Mouse (Mus musculus): Measurements from ENCODE around the gene Npepps. TPM values are rescaled to one million over a fixed set of nuclear protein-coding genes. Genes with fewer than 3 reads are reported as not detected.
"Not testable (repeated sequence)": the region's sequence is repeated elsewhere in the genome, so short reads cannot be mapped to it uniquely, and the experiment has no call there.

Gene Npepps
- polyA plus RNA-seq, 1 experiment: 37.8 TPM

DNA sequence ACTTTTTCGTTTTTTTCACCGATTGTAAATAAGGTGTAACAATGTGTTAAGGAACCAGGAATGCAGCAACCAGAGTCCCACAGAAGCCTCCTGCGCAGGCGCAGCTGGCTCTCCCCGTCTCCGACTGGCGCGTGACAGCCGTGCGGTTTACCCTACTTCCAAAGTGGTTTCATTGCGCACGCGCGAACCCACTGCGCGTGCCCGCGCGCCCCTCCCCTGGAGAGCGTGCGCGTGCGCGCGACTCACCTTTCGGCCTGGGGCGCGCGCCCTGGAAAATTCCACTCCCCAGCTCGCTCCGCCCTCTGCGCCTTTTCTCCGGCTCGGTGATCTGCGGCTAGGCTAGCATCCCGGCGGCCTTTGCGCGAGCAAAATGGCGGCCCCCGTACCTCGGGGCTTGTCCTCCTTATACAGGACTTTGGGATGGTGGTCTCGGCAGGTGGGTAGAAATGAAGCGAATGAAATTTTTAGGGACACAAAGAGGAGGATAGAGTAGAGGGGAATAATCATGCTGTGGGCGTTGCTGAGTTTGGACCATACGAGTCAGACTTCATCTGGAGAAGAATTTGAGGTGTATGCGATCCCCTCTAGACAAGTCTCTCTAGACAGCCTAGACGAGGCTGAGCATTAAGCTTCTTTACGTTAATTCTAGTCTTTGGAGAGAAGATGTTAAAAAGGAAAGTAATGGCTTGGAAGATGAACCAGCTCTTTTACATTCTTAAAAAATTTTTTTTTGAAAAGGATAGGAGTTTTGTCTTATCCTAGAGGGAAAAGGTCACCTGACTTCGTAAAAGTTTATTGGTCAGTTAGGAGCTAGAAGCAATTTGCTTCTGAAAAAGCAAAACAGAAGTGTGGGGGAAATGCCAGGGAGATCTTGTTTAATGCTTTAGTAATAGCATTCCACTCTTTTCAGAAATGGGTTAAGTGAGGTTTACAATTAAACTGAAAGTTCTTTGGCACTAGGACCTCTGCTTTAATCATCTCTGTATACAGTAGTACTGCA is 35.4 kb upstream of the Npepps start, which contains the start of gene Mrpl45:
Mrpl45 (plus strand) TSS at position 213 of the 1,000 bp plus-strand sequence.
- Histone ChIP-seq H3K27me3 (ENCODE audit: control insufficient read depth, insufficient read depth, insufficient read length) (no peaks in the 10 kb centered on the region), H3ac (ENCODE audit: control insufficient read depth, insufficient read length, low read depth) (peak within 1 kb of the TSS; percentile 63), H3K4me3 (ENCODE audit: insufficient read depth, poor library complexity, severe bottlenecking) (peak within 1 kb of the TSS; percentile 58), H3K79me3 (ENCODE audit: low read depth) (peaks cover 10% of the 10 kb centered on the region), H3K36me3 (ENCODE audit: control insufficient read depth, insufficient read depth) (peaks cover 19% of the 10 kb centered on the region), H3K79me2 (ENCODE audit: control insufficient read depth, insufficient read depth) (peaks cover 20% of the 10 kb centered on the region)
- peak; percentile 74 for TF ChIP-seq MAX (IDR thresholded peaks at IDR 0.05)
- TF ChIP-seq CTCF (IDR thresholded peaks at IDR 0.05; ENCODE audit: control insufficient read depth, insufficient read depth, insufficient read length): no peak
- peak; percentile 81 for TF ChIP-seq USF1 (IDR thresholded peaks at IDR 0.05; ENCODE audit: low read depth)
- peak; percentile 52 for TF ChIP-seq MYOD1 (IDR thresholded peaks at IDR 0.05; ENCODE audit: control insufficient read depth, insufficient read length, low read depth)

DNA sequence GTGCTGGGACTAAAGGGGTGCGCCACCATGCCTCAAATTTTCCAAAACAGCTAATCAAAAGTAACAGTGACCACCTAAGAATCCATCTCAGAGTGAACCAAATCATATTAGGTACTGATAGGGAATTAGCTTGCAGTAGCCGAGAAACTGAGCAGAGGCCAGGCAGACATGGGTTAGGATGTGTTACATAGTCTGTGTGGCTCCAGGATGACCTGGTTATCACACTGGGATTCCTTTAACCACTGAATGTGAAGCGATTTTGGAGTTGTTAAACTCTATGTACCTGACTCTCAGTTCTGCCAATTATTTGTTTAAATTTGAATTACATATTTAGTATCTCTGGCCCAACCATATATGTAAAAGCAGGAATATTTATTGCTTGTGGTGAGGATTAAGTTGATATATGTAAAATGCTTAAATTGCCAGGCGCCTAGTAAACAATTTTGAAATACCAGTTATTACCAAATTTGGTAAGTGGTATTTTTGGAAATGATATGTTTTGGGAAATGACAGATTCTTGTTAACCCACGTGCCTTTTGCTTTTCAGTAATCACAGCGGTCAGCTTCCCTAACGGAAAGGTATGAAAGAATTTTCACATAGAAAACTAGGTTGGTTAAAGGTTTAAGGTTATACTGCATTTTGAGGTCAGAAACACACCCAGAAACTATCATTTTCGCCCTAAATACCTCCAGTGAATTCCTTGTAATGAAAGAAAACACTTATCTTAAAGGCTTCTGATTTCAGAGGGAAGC is 34.5 kb upstream of the Npepps start:
- Histone ChIP-seq H3ac (ENCODE audit: control insufficient read depth, insufficient read length, low read depth) (no peak overlapping the region), H3K79me3 (ENCODE audit: low read depth) (peaks cover 11% of the 10 kb centered on the region), H3K36me3 (ENCODE audit: control insufficient read depth, insufficient read depth) (peaks cover 12% of the 10 kb centered on the region), H3K27me3 (ENCODE audit: control insufficient read depth, insufficient read depth, insufficient read length) (no peaks in the 10 kb centered on the region), H3K4me3 (ENCODE audit: insufficient read depth, poor library complexity, severe bottlenecking) (no peak overlapping the region), H3K79me2 (ENCODE audit: control insufficient read depth, insufficient read depth) (peaks cover 22% of the 10 kb centered on the region)
- no peak for TF ChIP-seq FOSL1 (IDR thresholded peaks at IDR 0.05; ENCODE audit: insufficient read depth, low read length, poor library complexity, severe bottlenecking)
- TF ChIP-seq MYOG (IDR thresholded peaks at IDR 0.05; ENCODE audit: control insufficient read depth, extremely low read depth, insufficient read length): no peak
- no peak for TF ChIP-seq MYOD1 (IDR thresholded peaks at IDR 0.05; ENCODE audit: control insufficient read depth, insufficient read length, low read depth)
- TF ChIP-seq USF1 (IDR thresholded peaks at IDR 0.05; ENCODE audit: low read depth): no peak
- TF ChIP-seq CEBPB (IDR thresholded peaks at IDR 0.05; ENCODE audit: low read depth): no peak
- TF ChIP-seq CTCF (IDR thresholded peaks at IDR 0.05; ENCODE audit: control insufficient read depth, insufficient read depth, insufficient read length): no peak
- TF ChIP-seq MAX (IDR thresholded peaks at IDR 0.05): no peak

DNA sequence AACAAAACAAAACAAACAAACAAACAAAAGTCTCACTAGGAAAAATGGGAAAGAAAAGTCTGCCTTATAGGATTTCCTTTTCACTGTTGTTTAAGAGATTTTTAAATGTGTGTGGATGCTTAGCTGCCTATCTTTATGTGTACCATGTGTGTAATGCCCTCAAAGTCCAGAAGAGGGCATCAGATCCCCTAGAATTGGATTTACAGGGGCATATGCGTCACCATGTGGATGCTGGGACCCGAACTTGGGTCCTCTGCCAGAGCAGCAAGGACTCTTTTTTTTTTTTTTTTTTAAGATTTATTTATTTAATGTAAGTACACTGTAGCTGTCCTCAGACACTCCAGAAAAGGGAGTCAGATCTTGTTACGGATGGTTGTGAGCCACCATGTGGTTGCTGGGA is 33.7 kb upstream of the Npepps start:
- peaks cover 11% of the 10 kb centered on the region for H3K79me3 ChIP-seq (ENCODE audit: low read depth)
- no peaks in the 10 kb centered on the region for H3K27me3 ChIP-seq (ENCODE audit: control insufficient read depth, insufficient read depth, insufficient read length)
- peaks cover 27% of the 10 kb centered on the region for H3K79me2 ChIP-seq (ENCODE audit: control insufficient read depth, insufficient read depth)
- H3ac ChIP-seq (ENCODE audit: control insufficient read depth, insufficient read length, low read depth): no peak overlapping the region
- peaks cover 4% of the 10 kb centered on the region for H3K36me3 ChIP-seq (ENCODE audit: control insufficient read depth, insufficient read depth)
- TF ChIP-seq MAX (IDR thresholded peaks at IDR 0.05): no peak
- TF ChIP-seq FOSL1 (IDR thresholded peaks at IDR 0.05; ENCODE audit: insufficient read depth, low read length, poor library complexity, severe bottlenecking): no peak
- TF ChIP-seq CEBPB (IDR thresholded peaks at IDR 0.05; ENCODE audit: low read depth): no peak
- no peak for TF ChIP-seq USF1 (IDR thresholded peaks at IDR 0.05; ENCODE audit: low read depth)
- no peak for TF ChIP-seq MYOD1 (IDR thresholded peaks at IDR 0.05; ENCODE audit: control insufficient read depth, insufficient read length, low read depth)
- TF ChIP-seq MYOG (IDR thresholded peaks at IDR 0.05; ENCODE audit: control insufficient read depth, extremely low read depth, insufficient read length): no peak
- TF ChIP-seq CTCF (IDR thresholded peaks at IDR 0.05; ENCODE audit: control insufficient read depth, insufficient read depth, insufficient read length): no peak
- H3K4me3 ChIP-seq (ENCODE audit: insufficient read depth, poor library complexity, severe bottlenecking): no peak overlapping the region

DNA sequence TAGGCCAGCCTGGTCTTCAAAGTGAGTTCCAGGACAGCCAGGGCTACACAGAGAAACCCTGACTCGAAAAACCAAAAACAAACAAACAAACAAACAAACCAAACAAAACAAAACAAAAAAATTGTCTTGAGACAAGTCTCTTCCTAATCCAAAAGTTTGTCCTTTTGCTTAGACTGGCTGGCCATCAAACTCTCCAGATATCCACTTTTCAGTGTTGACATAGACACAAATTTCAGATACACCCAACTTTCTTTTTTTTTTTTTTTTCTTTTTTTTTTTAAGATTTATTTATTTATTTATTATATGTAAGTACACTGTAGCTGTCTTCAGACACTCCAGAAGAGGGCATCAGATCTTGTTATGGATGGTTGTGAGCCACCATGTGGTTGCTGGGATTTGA is 32.4 kb upstream of the Npepps start:
- peaks cover 27% of the 10 kb centered on the region for H3K79me2 ChIP-seq (ENCODE audit: control insufficient read depth, insufficient read depth)
- H3ac ChIP-seq (ENCODE audit: control insufficient read depth, insufficient read length, low read depth); H3K4me3 ChIP-seq (ENCODE audit: insufficient read depth, poor library complexity, severe bottlenecking); H3K27me3 ChIP-seq (ENCODE audit: control insufficient read depth, insufficient read depth, insufficient read length); H3K36me3 ChIP-seq (ENCODE audit: control insufficient read depth, insufficient read depth): not testable (repeated sequence)
- H3K79me3 ChIP-seq (ENCODE audit: low read depth): peaks cover 11% of the 10 kb centered on the region

DNA sequence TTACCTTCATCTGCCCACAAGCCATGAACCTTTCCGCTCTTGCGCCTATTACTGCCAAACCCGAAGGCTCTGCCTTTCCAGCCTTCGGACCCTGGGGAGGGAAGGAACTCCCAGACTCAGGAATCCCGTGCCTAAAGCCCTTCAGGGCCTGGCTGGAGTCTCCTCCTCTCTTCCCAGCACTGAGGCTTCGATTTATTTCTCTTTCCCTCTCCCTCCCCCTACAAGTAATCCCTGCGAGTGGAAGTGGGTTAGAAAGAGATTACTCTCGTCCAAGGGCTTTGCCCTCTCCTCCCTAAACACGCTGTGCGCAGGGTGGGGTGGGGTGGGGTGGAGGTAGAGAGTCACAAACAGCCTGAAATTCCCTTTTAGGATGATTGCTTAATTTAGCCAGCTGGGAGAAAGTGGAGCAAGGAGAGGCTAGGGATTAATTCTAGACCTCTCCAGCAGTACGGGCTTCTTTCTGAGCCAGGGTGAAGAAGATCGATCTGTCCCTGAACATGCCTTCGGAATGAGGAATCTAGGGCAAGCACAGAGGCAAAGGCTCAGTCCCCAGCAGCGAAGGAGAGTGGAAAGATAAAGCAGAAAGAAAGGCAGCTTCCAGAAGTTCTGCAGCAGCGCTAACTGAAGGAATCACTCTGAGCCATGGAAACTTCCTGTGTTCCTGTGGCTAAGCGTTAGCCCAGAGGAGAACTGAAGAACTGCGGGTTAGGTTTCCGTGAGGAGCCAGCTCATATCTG is 30.6 kb upstream of the Npepps start:
- Histone ChIP-seq H3K79me2 (ENCODE audit: control insufficient read depth, insufficient read depth) (peaks cover 10% of the 10 kb centered on the region), H3K27me3 (ENCODE audit: control insufficient read depth, insufficient read depth, insufficient read length) (no peaks in the 10 kb centered on the region), H3ac (ENCODE audit: control insufficient read depth, insufficient read length, low read depth) (peak overlapping the region; percentile 66), H3K36me3 (ENCODE audit: control insufficient read depth, insufficient read depth) (no peaks in the 10 kb centered on the region), H3K79me3 (ENCODE audit: low read depth) (peaks cover 2% of the 10 kb centered on the region), H3K4me3 (ENCODE audit: insufficient read depth, poor library complexity, severe bottlenecking) (peak overlapping the region; percentile 48)
- no peak for TF ChIP-seq USF1 (IDR thresholded peaks at IDR 0.05; ENCODE audit: low read depth)
- no peak for TF ChIP-seq MYOD1 (IDR thresholded peaks at IDR 0.05; ENCODE audit: control insufficient read depth, insufficient read length, low read depth)
- TF ChIP-seq FOSL1 (IDR thresholded peaks at IDR 0.05; ENCODE audit: insufficient read depth, low read length, poor library complexity, severe bottlenecking): no peak
- TF ChIP-seq MAX (IDR thresholded peaks at IDR 0.05): no peak
- peak; percentile 80 for TF ChIP-seq CEBPB (IDR thresholded peaks at IDR 0.05; ENCODE audit: low read depth)
- no peak for TF ChIP-seq CTCF (IDR thresholded peaks at IDR 0.05; ENCODE audit: control insufficient read depth, insufficient read depth, insufficient read length)
